Mouse (Mus musculus): ENCODE results near the gene Olfr94.

GRCm38 (mm10) chr17:37193656-37194055 is 7.1 kb downstream of the Olfr94 start, which contains the start of gene Ubd:
- TF ChIP-seq CTCF (IDR thresholded peaks at IDR 0.05; ENCODE audit: low read depth, low read length) (no peak), EP300 (IDR thresholded peaks at IDR 0.05; ENCODE audit: insufficient read depth, low read depth, low read length) (no peak), POLR2A (IDR thresholded peaks at IDR 0.05; ENCODE audit: insufficient read depth, low read length) (no peak)
